10 mouse cellular contexts compared by ENCODE assay signal in the genomic region with DNA sequence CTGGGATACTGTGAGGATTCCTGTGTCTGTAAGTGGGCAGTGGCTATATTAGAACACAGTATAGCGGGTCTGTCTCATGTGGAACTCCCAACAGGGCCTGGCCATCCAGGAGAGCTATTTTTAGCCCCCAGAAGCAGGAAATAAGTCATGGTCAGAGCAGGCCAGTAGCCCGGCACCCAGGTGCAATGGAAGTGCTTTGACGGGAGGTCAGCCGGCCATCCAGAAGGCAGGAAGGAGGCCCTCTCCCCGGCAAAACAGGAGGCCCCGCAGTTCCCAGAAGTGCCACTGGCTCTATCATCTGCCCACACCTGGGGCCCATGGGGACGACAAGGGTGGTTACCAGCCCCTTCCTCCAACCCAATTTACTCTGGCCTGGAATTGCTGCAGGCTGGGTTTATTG. TPM values are rescaled to one million over a fixed set of nuclear protein-coding genes. Genes with fewer than 3 reads are reported as not detected.
DNase-seq lines count a peak whose midpoint lies in the region; ATAC-seq and TF ChIP-seq lines count a peak whose summit lies in the region.
"Had no signal": no experiment of that assay in that cellular context is flagged by ENCODE, and none has a peak within 500 bp of the region (broad histone marks: within the 10 kb centered on the region; RNA-seq: fewer than 3 reads in every experiment).

No protein-coding gene starts in this region.

- no peaks in the 10 kb centered on the region for H3K9me3 ChIP-seq in heart, embryonic 14.5 days (ENCODE audit: control insufficient read depth, low read length)

- H3K36me3 ChIP-seq in heart, embryonic 14.5 days (ENCODE audit: control insufficient read depth, insufficient read depth, low read length) = no peaks in the 10 kb centered on the region

- DNase-seq in gastrocnemius, adult 2 months = peak; percentile 63
- no peak for DNase-seq in gastrocnemius, postnatal 36 days
- DNase-seq in 416B (ENCODE audit: low read depth) (peak; percentile 59), liver (peak; percentile 45)
- no peak for DNase-seq in frontal cortex, adult 2 months (ENCODE audit: extremely low spot score in 1 of 2, low spot score in 1 of 2)
- no peak for DNase-seq in cerebellum, adult 18-20 months
- no peak for DNase-seq in cerebellum, adult 9-10 months

- intact Hi-C loops in gastrocnemius, adult 2 months (cut with DNase I) = no loop called here
- intact Hi-C loops in gastrocnemius, postnatal 36 days (cut with DNase I) = no loop called here

- WGBS in heart, embryonic 14.5 days = 6% methylated on average over 7 of the region's 7 CpGs

- peak overlapping the region; percentile 28; the same call in 1 of the 2 replicates for H3K9ac ChIP-seq in heart, embryonic 14.5 days (ENCODE audit: low read length)

- no peak for TF ChIP-seq CTCF in gastrocnemius, adult 2 months (IDR thresholded peaks at IDR 0.05)

- peak overlapping the region; percentile 23 for H3K4me2 ChIP-seq in heart, embryonic 14.5 days (ENCODE audit: low read length)

- peak overlapping the region; percentile 40 for H3K4me3 ChIP-seq in gastrocnemius, adult 2 months
- H3K4me3 ChIP-seq in heart, embryonic 14.5 days (ENCODE audit: control insufficient read depth in 1 of 2, insufficient read depth in 1 of 2, low read depth in 1 of 2, low read length in 2 of 2) = no peak overlapping the region

- H3K27me3 ChIP-seq in heart, embryonic 14.5 days (ENCODE audit: control insufficient read depth, insufficient read depth, low read length) = no peaks in the 10 kb centered on the region

- H3K4me1 ChIP-seq in heart, embryonic 14.5 days (ENCODE audit: control insufficient read depth in 2 of 2, insufficient read depth in 2 of 2, low read length in 2 of 2) = peaks cover 28 to 44% of the 10 kb centered on the region in 2 experiments

- H3K27ac ChIP-seq in gastrocnemius, adult 2 months = peak overlapping the region; percentile 94
- peak overlapping the region; percentile 80 to 87 for H3K27ac ChIP-seq in heart, embryonic 14.5 days (replicated peaks in 1 of 2; ENCODE audit: control insufficient read depth in 1 of 2, insufficient read depth in 1 of 2, low read depth in 2 of 2, low read length in 2 of 2)

- no peak for ATAC-seq in heart, embryonic 14.5 days (ENCODE audit: insufficient number of reproducible peaks, insufficient read depth, low FRiP score, low read depth)

RNA-seq across cellular contexts. Expression of a gene that starts 9.3 kb away (rescaled TPM):
- 10 to 100 TPM; 14.7 to 26.7 TPM for total RNA-seq in gastrocnemius, adult 2 months (2021)
- 10 to 100 TPM; 19.0 to 21.8 TPM for total RNA-seq in gastrocnemius, postnatal 36 days (2021)
- 58.8 and 68.9 TPM in 2 replicates for polyA plus RNA-seq in heart, embryonic 14.5 days (2014; fragmentation: Nextera tagmentation; extraction: Ambion mirVana)
- 56.5 and 73.7 TPM in 2 replicates for polyA plus RNA-seq in frontal cortex, adult 2 months (2012; rRNA removed)

RNA-seq across cellular contexts. Expression of a gene that starts 59.3 kb away (rescaled TPM):
- total RNA-seq in gastrocnemius, adult 2 months (2021) = not detected
- total RNA-seq in gastrocnemius, postnatal 36 days (2021) = not detected
- polyA plus RNA-seq in heart, embryonic 14.5 days (2014; fragmentation: Nextera tagmentation; extraction: Ambion mirVana) = not detected in 2 replicates
- polyA plus RNA-seq in frontal cortex, adult 2 months (2012; rRNA removed) = not detected in 2 replicates
- total RNA-seq: hematopoietic stem cell, adult 5-6 weeks had no signal
- polyA plus RNA-seq: brain, embryonic 14.5 days had no signal

Comparison
In these comparisons a context has a peak if more than half of its experiments do, and no peak if none do; other contexts are left out.
1. DNase-seq: peak in gastrocnemius, adult 2 months (single experiment), 416B (single experiment) and liver (single experiment); none in gastrocnemius, postnatal 36 days (0 of 2), frontal cortex, adult 2 months (0 of 2), cerebellum, adult 18-20 months (0 of 2) and cerebellum, adult 9-10 months (single experiment).